Mouse (Mus musculus) spleen, adult 2 months (tissue): ENCODE data around the gene Asl. TPM values are rescaled to one million over a fixed set of nuclear protein-coding genes. Genes with fewer than 3 reads are reported as not detected.

ENCODE experiments used
- DNase-seq, 2 experiments: peaks; one replicate each; pipeline versions ENCODE4 v3.0.0 to v3.0.0-alpha.2; 2012 to 2021; ENCODE audit warnings: low spot score in 2 of 2, low read depth in 1 of 2
- H3K27ac ChIP-seq: fragments of 200-500 bp; 2 replicates; pipeline ENCODE4 v1.5.1; 2012; ENCODE audit warnings: low read length, inconsistent platforms; ENCODE audit not compliant: insufficient read depth
- H3K27me3 ChIP-seq: fragments of 200-500 bp; 2 replicates; pipeline ENCODE4 v1.6.1; 2012; ENCODE audit warnings: mild to moderate bottlenecking, moderate library complexity, low read length, inconsistent platforms; ENCODE audit not compliant: control insufficient read depth, insufficient read depth
- H3K36me3 ChIP-seq: fragments of 200-500 bp; 2 replicates; pipeline ENCODE4 v1.6.1; 2012; ENCODE audit warnings: mild to moderate bottlenecking, low read length, inconsistent platforms; ENCODE audit not compliant: control insufficient read depth, insufficient read depth
- H3K4me1 ChIP-seq: fragments of 200-500 bp; 2 replicates; pipeline ENCODE4 v1.6.1; 2011; ENCODE audit warnings: inconsistent platforms; ENCODE audit not compliant: control insufficient read depth, insufficient read depth, insufficient read length
- H3K4me3 ChIP-seq: fragments of 200-500 bp; 2 replicates; pipeline ENCODE4 v1.5.1; 2011; ENCODE audit warnings: mild to moderate bottlenecking, inconsistent platforms; ENCODE audit not compliant: insufficient read depth, insufficient read length; ENCODE audit errors: extremely low read depth
- CTCF ChIP-seq: fragments of 200-500 bp; IDR thresholded peaks from 2 replicates; pipeline ENCODE4 v1.5.1; 2011; ENCODE audit warnings: mild to moderate bottlenecking, inconsistent platforms; ENCODE audit not compliant: insufficient read depth, insufficient read length, insufficient replicate concordance; ENCODE audit errors: extremely low read depth
- POLR2A ChIP-seq: fragments of 200-500 bp; IDR thresholded peaks from 2 replicates; pipeline ENCODE4 v1.6.1; 2011; ENCODE audit warnings: low read depth, low read length, inconsistent platforms
- WGBS: fragments of 180-500 bp; shearing (Covaris S2); methylation state at CpG from one replicate; pipeline ENCODE4 v1.1.7; 2018; 5-methylcytosine and 5-hydroxymethylcytosine counted together
- polyA plus RNA-seq: library from polyadenylated mRNA; depleted of rRNA; stranded (reverse); fragments of >200 nt; gene quantifications from 2 replicates; pipeline ENCODE4 v1.2.3, GENCODE M21; 2012

The Asl gene
- polyA plus RNA-seq, 1 experiment = 18.0 TPM

GRCm38 (mm10) chr5:130022366-130022765 is 6.7 kb downstream of the Asl start:
- Histone ChIP-seq H3K27me3 (no peaks in the 10 kb centered on the region), H3K4me3 (no peak overlapping the region), H3K36me3 (0 out of 2 replicates have a peak, but pooled peaks cover 2% of the 10 kb centered on the region), H3K4me1 (no peaks in the 10 kb centered on the region), H3K27ac (no peak overlapping the region)
- 93% methylated on average over 7 of the region's 7 CpGs for WGBS
- no peak for DNase-seq
- TF ChIP-seq POLR2A (no peak), CTCF (no peak)

- H3K4me1 ChIP-seq = no peaks in the 10 kb centered on the region
- TF ChIP-seq CTCF (no peak), POLR2A (no peak)
- no peaks in the 10 kb centered on the region for H3K27me3 ChIP-seq
- H3K27ac ChIP-seq = no peak overlapping the region
- no peak for DNase-seq
- no peak overlapping the region for H3K4me3 ChIP-seq
- 77% methylated on average over 5 of the region's 5 CpGs for WGBS
- H3K36me3 ChIP-seq = 0 out of 2 replicates have a peak, but pooled peaks cover 2% of the 10 kb centered on the region
Measured at GRCm38 (mm10) chr5:130021361-130021966, 7.6 kb downstream of the Asl start.

GRCm38 (mm10) chr5:130019461-130019860 is 9.6 kb downstream of the Asl start:
- 92% methylated on average over 8 of the region's 8 CpGs for WGBS
- Histone ChIP-seq H3K4me3 (no peak overlapping the region), H3K27ac (no peak overlapping the region), H3K4me1 (no peaks in the 10 kb centered on the region), H3K36me3 (0 out of 2 replicates have a peak, but pooled peaks cover 2% of the 10 kb centered on the region), H3K27me3 (no peaks in the 10 kb centered on the region)
- no peak for DNase-seq
- TF ChIP-seq CTCF (no peak), POLR2A (no peak)

- H3K27ac ChIP-seq = no peak overlapping the region
- no peak for DNase-seq
- H3K27me3 ChIP-seq = no peaks in the 10 kb centered on the region
- peaks cover 7% of the 10 kb centered on the region for H3K36me3 ChIP-seq
- TF ChIP-seq CTCF (no peak), POLR2A (no peak)
- H3K4me1 ChIP-seq = no peaks in the 10 kb centered on the region
- no peak overlapping the region for H3K4me3 ChIP-seq
- 100% methylated on average over 3 of the region's 3 CpGs for WGBS
Measured at GRCm38 (mm10) chr5:130015104-130015503, 13.9 kb downstream of the Asl start.

GRCm38 (mm10) chr5:130010961-130011360 is 18.1 kb downstream of the Asl start:
- Histone ChIP-seq H3K4me1 (no peaks in the 10 kb centered on the region), H3K27me3 (no peaks in the 10 kb centered on the region), H3K36me3 (peaks cover 5% of the 10 kb centered on the region), H3K4me3 (no peak overlapping the region), H3K27ac (no peak overlapping the region)
- 0 out of 2 replicates have a peak, but pooled peaks have one; percentile 33 for TF ChIP-seq CTCF
- no peak for TF ChIP-seq POLR2A
- 97% methylated on average over 5 of the region's 5 CpGs for WGBS
- DNase-seq = no peak

- 96% methylated on average over 4 of the region's 4 CpGs for WGBS
- H3K36me3 ChIP-seq = peaks cover 5% of the 10 kb centered on the region
Measured at GRCm38 (mm10) chr5:130009784-130010183, 19.3 kb downstream of the Asl start.

GRCm38 (mm10) chr5:130008034-130008590 is 20.9 kb downstream of the Asl start:
- Histone ChIP-seq H3K27me3 (no peaks in the 10 kb centered on the region), H3K27ac (no peak overlapping the region), H3K36me3 (peaks cover 5% of the 10 kb centered on the region), H3K4me1 (peaks cover 4% of the 10 kb centered on the region; the same call in 1 of the 2 replicates), H3K4me3 (no peak overlapping the region)
- DNase-seq = no peak
- no peak for TF ChIP-seq POLR2A
- no peak for TF ChIP-seq CTCF
- 86% methylated on average over 6 of the region's 6 CpGs for whole genome bisulfite sequencing

More at GRCm38 (mm10) chr5:130009784-130010183, 19.3 kb downstream of the Asl start:
- no peaks in the 10 kb centered on the region for H3K27me3 ChIP-seq
- no peak overlapping the region for H3K4me3 ChIP-seq
- no peak for DNase-seq
- no peaks in the 10 kb centered on the region for H3K4me1 ChIP-seq
- no peak overlapping the region for H3K27ac ChIP-seq
- no peak for TF ChIP-seq CTCF
- no peak for TF ChIP-seq POLR2A
